Mouse (Mus musculus) spleen, embryonic (tissue): ENCODE measurements at regions not wholly inside any gene's neighbourhood (a gene's known extent, or its start where the extent isn't known, plus 50 kb on each side); places are given as distances from the start of the nearest gene placed in this dataset.

ENCODE experiments used
- CTCF ChIA-PET: fragments of 350-600 bp; sonication (Branson Sonifier 250); formaldehyde crosslinking; loops from one replicate; lab custom pipeline; 2022; lab: Charles Lee

DNA sequence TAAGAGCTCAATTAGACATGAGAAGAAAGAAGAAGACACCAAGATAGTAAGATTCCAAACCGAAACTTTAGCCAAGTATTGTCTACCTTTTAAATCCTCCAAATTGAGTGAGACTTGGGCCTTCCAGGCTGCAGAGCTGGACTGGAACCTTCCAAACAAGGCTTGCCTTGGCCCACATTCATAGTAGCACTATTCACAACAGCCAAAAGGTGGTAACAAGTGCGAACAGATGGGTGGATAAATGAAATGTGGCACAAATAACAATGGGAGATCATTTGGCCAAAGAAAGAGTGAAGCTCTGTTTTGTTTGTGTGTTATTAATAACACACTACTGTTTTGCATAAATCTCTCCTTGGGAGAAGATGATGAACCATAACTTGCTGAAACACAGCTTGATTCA is 281.6 kb upstream of the Nfe2l3 start:
- CTCF ChIA-PET = interaction anchor here (0.7 kb wide), 2 partner anchors 11 to 24 kb away, joined by 3 read pairs; no protein-coding TSS in a partner anchor

GRCm38 (mm10) chr6:51156836-51157370 is 275.6 kb upstream of the Nfe2l3 start:
- CTCF ChIA-PET = interaction anchor here (0.7 kb wide), 1 partner anchor 28 kb away, joined by 3 read pairs; no protein-coding TSS in a partner anchor

- CTCF ChIA-PET = no interaction called here
Observed at GRCm38 (mm10) chr6:51161149-51161548, 271.3 kb upstream of the Nfe2l3 start.

DNA sequence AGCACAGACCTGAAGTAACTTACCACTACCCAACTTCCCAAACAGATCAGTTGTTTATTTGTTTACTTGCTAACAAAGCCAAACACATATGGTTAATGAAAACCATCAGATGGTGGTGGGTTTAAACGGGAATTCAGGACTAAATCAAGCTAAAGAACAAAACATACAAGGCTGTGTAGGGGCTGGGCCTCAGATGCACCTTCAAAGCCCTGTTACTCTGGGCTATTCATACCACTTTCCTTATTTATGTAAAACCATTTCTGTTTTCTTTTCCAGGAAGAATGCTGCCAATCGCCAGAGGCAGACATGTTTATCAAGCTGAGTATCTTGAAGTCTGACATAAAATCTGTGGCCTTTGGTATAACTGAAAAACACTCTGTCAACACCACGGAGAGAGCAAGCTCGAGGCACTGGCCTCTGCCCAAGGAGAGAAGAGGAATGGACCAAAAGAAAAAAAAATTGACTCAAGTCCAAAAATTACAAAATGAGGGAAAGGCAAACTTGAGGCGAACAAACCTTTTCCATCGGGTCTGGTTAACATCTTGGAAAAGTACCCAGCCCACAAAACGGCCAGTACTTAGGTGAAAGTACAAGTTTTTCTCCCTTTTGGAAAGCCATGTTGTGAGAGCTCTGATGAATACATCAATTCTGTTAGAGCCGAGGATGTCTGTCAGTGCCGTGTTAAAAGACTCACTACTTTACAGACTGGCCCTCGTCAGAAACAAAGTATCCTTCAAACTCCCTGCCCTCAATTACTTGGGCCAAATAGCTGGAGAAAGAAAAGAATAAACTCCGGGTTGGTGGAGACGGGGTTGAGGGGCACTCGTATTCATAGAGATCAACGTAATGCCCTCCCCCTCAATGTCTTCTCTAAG is 270.0 kb upstream of the Nfe2l3 start:
- CTCF ChIA-PET = interaction anchor here (0.6 to 1.2 kb wide), 3 partner anchors 11 to 132 kb away, joined by 3 to 11 read pairs (median 3); no protein-coding TSS in a partner anchor

DNA sequence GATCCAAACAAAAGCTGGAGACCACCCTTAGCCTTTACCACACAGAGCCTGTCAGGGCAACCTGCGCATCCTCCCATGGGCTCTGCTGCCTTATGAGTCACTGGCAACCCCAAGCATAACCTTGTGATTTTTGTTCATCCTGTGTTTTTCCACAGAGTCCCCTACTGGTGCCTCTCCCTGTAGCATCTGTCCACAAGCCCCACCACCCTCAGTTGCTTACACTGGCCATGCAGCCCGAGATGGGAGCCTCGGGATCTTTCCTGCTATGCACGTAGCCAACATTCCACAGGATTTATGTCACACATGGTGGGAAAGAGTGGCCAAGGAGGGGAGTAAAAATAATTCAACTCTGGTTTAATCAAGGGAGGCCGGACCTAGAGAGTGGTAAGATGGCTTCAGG is 269.2 kb upstream of the Nfe2l3 start:
- CTCF ChIA-PET = interaction anchor here (0.6 kb wide), 1 partner anchor 133 kb away, joined by 11 read pairs; no protein-coding TSS in a partner anchor

GRCm38 (mm10) chr6:51163882-51164281 is 268.6 kb upstream of the Nfe2l3 start:
- CTCF ChIA-PET = interaction anchor here (0.6 kb wide), 1 partner anchor 474 kb away, joined by 3 read pairs; no protein-coding TSS in a partner anchor

- CTCF ChIA-PET = no interaction called here
Observed at GRCm38 (mm10) chr6:51167028-51167427, 265.4 kb upstream of the Nfe2l3 start.

GRCm38 (mm10) chr6:51168048-51168447 is 264.4 kb upstream of the Nfe2l3 start:
- CTCF ChIA-PET = interaction anchor here (1.0 kb wide), 2 partner anchors 194 to 231 kb away, joined by 3 read pairs; no protein-coding TSS in a partner anchor

GRCm38 (mm10) chr6:51168775-51169695 is 263.4 kb upstream of the Nfe2l3 start:
- CTCF ChIA-PET = interaction anchor here (1.0 to 1.1 kb wide), 2 partner anchors 232 kb away, joined by 3 read pairs; no protein-coding TSS in a partner anchor

- CTCF ChIA-PET = interaction anchor here (0.9 to 1.1 kb wide), 2 partner anchors 156 to 233 kb away, joined by 3 to 4 read pairs; no protein-coding TSS in a partner anchor
Observed at GRCm38 (mm10) chr6:51169971-51170411, 262.5 kb upstream of the Nfe2l3 start.

DNA sequence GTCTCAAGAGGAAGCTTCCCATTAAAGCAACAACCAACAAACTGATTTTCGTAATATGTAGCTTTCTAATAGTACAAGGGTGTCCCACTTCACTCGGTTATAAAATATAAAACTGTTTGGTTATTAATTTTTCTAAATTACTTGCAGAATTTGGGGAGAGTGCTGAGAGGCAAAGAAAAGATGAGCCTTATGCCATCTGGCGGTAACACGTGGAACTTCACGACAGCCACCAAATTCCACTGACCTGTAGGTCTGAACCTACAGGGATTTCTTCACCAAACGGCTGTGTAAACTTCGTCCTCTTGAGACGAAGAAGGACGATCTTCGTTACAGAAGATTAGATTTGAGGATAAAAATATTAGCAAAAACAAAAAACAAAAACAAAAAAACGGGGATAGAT is 262.1 kb upstream of the Nfe2l3 start:
- CTCF ChIA-PET = interaction anchor here (0.9 to 1.1 kb wide), 2 partner anchors 156 to 234 kb away, joined by 3 to 4 read pairs; no protein-coding TSS in a partner anchor

DNA sequence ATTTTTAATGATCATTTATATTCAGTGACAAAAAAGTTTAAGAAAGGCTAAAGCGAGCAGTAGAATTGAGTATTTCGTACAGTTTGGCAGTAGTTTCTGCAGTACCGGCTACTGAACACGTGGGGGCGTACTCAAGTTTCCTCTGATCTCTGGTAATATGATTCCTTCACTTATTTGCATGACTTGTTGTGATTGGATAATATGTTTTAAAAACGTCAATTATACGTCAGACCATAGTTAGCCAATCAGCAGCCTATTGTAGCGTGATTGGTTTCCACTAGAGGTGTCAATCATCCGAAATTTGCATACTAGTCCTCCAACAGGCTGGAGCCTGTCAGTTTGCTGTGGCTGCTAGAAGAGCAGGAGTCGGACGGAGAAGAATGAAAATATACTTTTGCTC is 261.6 kb upstream of the Nfe2l3 start:
- CTCF ChIA-PET = no interaction called here

GRCm38 (mm10) chr6:51171761-51172160 is 260.7 kb upstream of the Nfe2l3 start:
- CTCF ChIA-PET = no interaction called here

- CTCF ChIA-PET = no interaction called here
Observed at GRCm38 (mm10) chr6:51172331-51172791, 260.1 kb upstream of the Nfe2l3 start.

GRCm38 (mm10) chr6:51172856-51173619 is 259.4 kb upstream of the Nfe2l3 start:
- CTCF ChIA-PET = interaction anchor here (0.5 to 0.7 kb wide), 4 partner anchors 11 to 1080 kb away, joined by 3 to 4 read pairs (median 3); no protein-coding TSS in a partner anchor

GRCm38 (mm10) chr6:51173620-51174442 is 258.6 kb upstream of the Nfe2l3 start:
- CTCF ChIA-PET = interaction anchor here (0.5 to 0.7 kb wide), 7 partner anchors 10 to 1999 kb away, joined by 3 to 4 read pairs (median 3); no protein-coding TSS in a partner anchor

GRCm38 (mm10) chr6:51174443-51175021 is 257.9 kb upstream of the Nfe2l3 start:
- CTCF ChIA-PET = interaction anchor here (0.6 kb wide), 1 partner anchor 2000 kb away, joined by 3 read pairs; no protein-coding TSS in a partner anchor
